Mouse (Mus musculus) splenic B cell, adult 2 months (primary cell): ENCODE measurements around the gene Afap1l2.

Experiments
- DNase-seq: peaks from one replicate; pipeline ENCODE4 v3.0.0-alpha.2; 2011; ENCODE audit warnings: low read depth, low spot score
- H3K27me3 ChIP-seq: 2 replicates; pipeline ENCODE4 v1.6.1; 2012; ENCODE audit warnings: mild to moderate bottlenecking, low read length, moderate library complexity, mixed read lengths; ENCODE audit not compliant: control insufficient read depth, poor library complexity, insufficient read depth, severe bottlenecking
- H3K36me3 ChIP-seq: 2 replicates; pipeline ENCODE4 v1.6.1; 2012; ENCODE audit warnings: mild to moderate bottlenecking, low read length, moderate library complexity, mixed read lengths; ENCODE audit not compliant: control insufficient read depth, poor library complexity, insufficient read depth, severe bottlenecking

The Afap1l2 gene

DNA sequence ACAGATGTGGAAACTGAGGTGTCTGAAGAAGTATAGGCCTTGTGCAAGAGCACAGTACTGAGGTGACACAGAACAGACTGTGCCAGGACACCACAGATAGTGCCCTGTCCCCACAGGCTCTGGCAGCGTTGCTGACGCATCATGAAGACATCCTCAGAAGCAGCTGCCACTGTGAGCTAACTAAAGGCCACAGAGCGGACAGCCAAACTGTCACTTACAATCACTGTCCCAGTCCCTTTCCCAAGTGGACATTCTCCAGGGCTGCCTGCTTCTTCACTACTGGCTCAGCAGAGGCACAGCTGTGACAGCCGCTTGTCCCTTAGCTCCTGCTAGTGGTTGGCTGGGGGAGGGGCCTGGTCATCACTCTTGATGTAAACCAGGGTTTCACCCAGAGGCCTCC is 33.9 kb downstream of the Afap1l2 start:
- H3K27me3 ChIP-seq, result no peaks in the 10 kb centered on the region
- H3K36me3 ChIP-seq, result no peaks in the 10 kb centered on the region
- DNase-seq, result no peak

DNA sequence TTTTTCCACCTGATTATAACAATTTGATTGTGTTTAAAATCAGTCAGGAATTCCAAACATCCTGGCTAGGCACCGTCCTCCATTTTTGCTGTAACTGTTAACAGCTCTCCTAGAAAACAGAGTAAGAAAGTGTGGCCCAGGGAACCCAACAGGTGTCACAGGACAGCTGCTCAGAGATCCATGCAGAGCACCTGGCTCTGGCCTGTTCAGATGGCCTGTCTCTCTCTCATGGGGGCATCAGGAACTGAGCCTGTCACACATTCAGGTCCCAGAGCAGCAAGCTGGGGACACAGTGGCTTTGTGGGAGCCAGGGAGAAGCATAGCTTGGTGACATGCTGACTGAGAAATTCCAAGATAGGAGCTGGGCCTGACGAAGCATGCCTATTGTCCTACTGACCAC is 35.3 kb downstream of the Afap1l2 start:
- H3K27me3 ChIP-seq, result no peaks in the 10 kb centered on the region
- H3K36me3 ChIP-seq, result no peaks in the 10 kb centered on the region
- DNase-seq, result no peak

DNA sequence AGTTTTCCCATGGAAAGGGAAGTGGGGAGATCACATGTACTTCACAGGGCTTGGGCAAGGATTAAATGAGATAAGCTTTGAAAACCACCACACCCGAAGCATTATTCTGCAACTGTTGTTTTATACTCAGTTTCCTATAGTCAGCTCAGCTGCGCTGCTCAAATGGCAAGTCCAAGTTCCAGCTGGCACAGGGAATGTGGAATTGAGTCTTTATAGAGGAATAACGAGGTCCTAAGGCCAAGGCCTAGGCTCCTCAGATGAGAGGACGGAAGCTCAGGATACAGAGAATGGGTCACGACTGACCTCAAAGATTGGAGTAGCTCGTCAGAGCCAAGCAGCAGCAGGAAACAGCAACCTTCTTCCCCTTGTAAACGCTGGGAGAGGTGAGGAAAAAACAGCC is 36.7 kb downstream of the Afap1l2 start:
- DNase-seq, result no peak
- H3K36me3 ChIP-seq, result no peaks in the 10 kb centered on the region
- H3K27me3 ChIP-seq, result no peaks in the 10 kb centered on the region

DNA sequence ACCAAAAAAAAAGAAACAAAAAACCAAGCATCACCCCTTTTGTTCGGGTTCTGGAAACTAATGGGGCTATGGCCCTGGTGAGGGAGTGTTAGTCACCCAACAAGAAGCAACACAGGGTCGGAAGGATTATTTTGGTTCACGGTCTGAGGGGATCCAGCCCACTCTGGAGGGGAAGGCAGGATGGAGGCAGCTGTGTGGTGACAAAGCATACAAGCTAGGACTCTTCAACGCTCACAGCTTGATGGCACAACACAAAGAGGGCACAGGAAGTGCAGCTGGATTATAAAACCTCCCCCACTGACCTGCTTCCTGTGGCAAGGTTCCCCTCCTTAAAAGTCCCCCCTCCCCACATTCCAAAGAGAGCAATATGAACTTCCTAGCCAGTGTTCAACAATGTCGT is 44.2 kb downstream of the Afap1l2 start:
- no peaks in the 10 kb centered on the region for H3K36me3 ChIP-seq
- no peaks in the 10 kb centered on the region for H3K27me3 ChIP-seq
- DNase-seq, result no peak

DNA sequence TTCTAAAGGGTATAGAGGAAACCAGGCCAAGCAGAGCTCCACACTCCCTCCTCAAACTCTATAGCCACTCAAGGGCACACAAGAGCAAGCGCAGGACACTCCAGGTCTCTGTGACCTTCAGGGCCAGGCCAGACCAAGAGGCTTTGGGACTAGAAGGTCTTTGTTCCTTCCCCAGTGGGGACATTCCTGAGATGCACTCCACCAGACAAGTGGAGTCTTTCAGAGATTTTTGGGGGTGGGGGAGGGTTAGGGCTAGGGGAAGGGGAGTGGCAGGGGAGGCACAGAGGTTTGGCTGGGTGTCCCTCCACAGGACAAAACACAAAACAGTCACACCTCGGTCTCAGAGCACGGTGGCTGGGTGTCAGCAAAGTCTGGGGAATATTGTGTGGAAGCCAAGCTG is 48.4 kb downstream of the Afap1l2 start:
- DNase-seq, result no peak
- no peaks in the 10 kb centered on the region for H3K27me3 ChIP-seq

DNA sequence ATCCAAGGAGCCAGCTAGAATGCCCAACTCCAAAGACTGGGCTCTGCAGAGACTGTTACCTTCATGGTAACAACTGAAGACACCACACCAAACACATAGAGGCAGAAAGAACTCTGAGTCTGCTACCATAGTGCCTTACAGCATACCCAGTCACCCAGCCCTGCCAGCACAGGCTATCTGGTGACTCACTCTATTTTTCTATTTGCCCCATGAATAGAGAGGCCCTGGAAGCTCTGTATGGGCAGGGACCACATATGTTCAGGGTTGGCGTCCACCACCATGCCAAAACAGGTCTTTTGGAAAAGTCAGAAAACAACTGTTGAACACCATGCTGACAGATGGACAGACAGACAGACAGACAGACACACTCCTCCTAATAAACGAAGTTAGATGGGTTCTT is 49.0 kb downstream of the Afap1l2 start:
- no peak for DNase-seq
- Histone ChIP-seq H3K36me3 (no peaks in the 10 kb centered on the region), H3K27me3 (no peaks in the 10 kb centered on the region)

More for the DNA sequence above, 48.4 kb downstream of the Afap1l2 start:
- no peaks in the 10 kb centered on the region for H3K36me3 ChIP-seq

DNA sequence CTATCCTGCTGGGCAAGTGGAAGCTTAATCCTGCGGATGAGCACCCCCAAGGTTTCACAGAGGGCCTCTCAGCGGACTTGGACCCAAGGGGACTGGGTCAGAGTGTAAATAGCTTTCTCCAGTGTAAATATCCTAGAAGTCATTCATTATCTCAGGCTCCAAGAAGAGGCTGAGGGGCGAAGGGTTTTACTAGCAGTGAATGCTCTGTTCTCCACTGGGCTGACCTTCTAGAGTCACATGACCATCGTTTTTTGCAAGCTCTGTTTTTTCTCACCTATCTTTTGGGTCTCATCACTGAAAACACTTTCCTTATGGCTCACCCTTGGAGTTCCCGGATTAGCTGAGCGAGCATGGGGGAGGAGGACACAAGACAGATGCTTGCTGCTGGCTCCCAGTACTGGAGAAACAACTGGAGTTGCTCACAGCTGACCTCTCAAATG is 49.4 kb downstream of the Afap1l2 start:
- DNase-seq, result no peak

DNA sequence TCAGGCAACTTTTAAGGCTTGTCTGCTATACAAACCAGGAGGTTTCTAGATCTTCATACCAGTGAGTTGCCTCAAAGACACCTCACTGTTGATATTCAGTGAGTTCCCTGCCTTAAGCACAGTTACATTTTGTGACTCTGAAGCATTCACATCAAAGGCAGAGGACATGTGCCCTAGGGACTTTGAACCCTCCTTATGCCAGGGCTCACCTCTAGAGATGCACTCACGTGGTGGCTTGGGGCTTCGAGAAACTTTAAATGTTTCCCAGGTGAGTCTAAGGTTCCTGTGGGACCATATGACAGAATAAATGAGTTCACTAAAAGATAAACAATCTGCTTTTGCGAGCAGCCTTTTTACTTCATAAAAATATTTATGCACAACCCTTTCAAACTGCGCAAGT is 50.0 kb downstream of the Afap1l2 start:
- H3K36me3 ChIP-seq, result no peaks in the 10 kb centered on the region
- no peaks in the 10 kb centered on the region for H3K27me3 ChIP-seq
- DNase-seq, result no peak

More for the DNA sequence above, 49.4 kb downstream of the Afap1l2 start:
- no peaks in the 10 kb centered on the region for H3K27me3 ChIP-seq
- H3K36me3 ChIP-seq, result no peaks in the 10 kb centered on the region

DNA sequence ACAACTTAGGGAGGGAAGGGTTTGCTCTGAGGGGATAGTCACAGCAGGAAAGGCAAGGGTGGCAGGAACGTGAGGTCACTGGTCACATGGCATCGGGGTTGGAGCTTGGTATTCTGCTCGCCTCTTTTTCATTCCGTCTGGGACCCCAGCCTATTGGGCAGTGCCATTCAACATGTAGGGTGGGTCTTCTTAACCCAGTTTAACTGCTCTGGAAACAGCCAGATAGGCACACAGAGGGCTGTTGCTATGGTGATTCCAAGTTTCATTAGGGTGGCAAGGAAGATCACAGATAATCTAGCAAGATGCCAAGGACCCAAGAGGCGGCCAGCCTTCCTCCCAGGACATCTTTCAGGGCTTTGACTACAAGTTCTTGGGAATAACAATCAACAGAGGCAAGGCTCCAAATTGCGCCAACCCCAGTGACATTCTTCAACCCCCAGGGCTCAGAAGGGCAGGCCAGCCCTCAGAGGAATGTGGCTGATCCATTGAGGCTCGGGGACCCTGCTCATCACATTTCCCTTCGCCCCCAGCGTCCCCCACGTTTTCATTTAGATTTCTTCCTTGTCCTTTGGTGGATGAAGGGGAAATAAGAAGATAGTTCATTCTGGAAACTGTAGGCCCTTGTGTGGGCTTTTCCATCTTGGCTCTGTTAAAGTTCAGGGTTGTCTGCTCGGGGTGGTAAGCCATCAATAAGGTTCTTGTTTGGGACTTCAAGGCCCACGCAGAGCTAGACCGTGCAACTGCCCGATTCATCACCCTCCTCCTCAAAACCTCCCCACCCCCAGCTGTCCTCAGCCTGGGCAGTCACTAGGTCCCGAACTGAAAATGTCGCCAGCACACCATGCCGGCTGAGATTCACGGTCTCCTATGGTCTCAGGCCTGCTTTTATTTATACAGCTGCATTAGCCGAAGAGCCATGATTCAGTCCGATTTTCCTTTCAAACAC is 52.2 kb downstream of the Afap1l2 start:
- H3K36me3 ChIP-seq, result no peaks in the 10 kb centered on the region
- DNase-seq, result no peak
- no peaks in the 10 kb centered on the region for H3K27me3 ChIP-seq

DNA sequence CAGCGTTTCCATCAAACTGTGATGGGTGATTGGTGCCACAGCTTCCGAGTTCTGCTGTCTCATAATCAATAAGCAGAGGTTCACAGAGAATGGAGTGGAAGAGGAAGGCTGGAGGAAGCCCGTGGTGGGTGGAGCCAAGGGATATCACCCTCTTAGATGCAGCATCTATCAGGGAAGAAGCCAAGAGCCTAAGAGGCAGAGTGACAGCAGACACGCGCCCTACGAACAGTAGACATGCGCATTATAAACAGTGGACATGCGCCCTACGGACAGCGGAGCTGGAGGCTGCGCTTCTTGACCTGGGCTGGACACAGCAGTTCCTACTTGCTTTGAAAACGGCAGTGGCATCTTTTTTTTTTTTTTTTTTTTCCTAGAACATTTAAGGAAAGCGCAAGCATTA is 53.2 kb downstream of the Afap1l2 start:
- no peak for DNase-seq
- Histone ChIP-seq H3K27me3 (no peaks in the 10 kb centered on the region), H3K36me3 (no peaks in the 10 kb centered on the region)

DNA sequence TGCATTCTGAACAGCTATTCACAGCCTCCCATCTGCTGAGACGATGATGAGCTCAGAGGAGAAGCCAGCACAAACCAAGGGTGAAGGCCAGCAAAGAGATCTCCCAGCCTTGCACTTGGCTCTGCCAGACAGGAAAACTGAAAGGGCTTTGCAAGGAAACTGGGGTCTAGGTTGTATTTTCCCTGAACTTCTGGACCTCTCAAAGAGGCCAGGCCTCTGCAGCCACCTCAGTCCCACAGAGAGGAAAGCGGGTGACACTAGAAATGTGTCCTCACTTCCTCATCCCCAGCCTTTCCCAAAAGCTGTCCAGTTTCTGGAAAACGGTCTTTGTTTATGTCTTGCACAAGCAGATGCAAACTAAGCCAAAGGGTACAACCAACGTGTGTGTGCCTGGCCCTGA is 54.2 kb downstream of the Afap1l2 start:
- no peak for DNase-seq
- no peaks in the 10 kb centered on the region for H3K27me3 ChIP-seq
- H3K36me3 ChIP-seq, result no peaks in the 10 kb centered on the region

DNA sequence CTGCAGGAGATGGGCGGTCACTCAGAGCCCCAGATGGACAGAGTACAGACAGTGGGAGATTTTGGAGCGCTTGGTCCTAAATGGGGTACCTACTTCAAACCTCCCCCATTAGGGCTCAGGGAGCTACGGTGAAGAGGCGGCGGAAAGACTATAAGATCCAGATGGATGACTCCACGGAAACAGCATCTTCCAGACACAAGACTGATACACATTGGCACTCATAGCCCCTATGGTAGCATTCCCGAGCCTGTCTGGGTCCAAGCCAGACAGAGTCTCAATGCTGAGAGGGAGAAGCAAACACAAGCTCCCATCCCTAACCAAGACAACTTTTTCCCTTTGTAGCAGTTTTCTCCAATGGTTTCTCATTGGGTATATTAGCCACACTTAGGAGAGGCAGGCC is 57.2 kb downstream of the Afap1l2 start:
- Histone ChIP-seq H3K36me3 (no peaks in the 10 kb centered on the region), H3K27me3 (no peaks in the 10 kb centered on the region)
- DNase-seq, result no peak

DNA sequence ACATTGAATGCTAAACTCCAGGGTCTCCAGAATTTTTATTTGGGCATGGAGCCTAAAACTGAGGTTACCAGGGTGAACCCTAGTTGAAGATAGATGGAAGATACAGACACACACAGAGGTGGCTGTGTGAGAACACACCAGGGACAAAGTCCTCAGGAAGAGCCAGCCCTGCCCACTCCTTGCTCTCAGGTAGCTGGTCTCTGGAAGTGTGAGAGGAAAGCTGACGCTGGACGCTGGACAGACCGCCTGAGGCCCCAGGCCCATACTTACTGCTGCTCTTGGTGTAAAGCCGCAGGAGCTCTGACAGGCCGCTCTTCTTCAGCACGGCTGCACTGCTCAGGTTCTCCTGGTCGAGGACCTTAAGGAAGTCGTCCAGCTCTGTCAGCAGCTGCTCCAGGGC is 58.2 kb downstream of the Afap1l2 start:
- no peaks in the 10 kb centered on the region for H3K36me3 ChIP-seq
- no peaks in the 10 kb centered on the region for H3K27me3 ChIP-seq
- no peak for DNase-seq

DNA sequence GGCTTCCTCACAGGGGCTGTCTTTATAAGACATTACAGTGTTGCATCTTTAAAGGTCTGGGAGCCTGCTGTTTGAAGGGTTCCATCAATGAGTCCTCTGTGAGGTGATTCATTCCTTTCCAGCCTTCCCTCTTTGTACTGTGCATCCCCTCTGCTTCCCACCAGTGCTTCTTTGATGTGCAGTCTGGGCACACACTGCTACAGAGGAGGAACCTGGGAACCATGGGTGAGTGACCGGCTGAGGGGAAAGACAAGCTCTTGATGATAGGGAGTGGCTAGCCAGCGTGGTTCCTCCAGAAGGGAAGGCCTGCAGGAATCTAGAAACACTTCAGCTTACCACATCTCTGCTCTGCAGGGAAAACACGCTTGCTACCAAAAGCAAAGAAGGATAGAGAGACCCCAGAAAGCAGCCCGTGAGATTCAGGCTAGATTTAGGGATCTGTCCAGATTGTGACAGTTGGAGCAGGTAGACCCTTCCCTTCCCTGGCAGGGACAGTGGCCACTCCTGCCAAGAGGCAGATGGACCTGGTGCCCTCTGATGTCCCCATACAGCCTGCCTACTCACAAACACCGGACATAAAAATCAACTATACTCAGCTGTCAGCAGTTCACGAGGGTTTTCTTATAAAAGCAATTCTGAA is 59.9 kb downstream of the Afap1l2 start:
- Histone ChIP-seq H3K36me3 (no peaks in the 10 kb centered on the region), H3K27me3 (no peaks in the 10 kb centered on the region)
- DNase-seq, result no peak

DNA sequence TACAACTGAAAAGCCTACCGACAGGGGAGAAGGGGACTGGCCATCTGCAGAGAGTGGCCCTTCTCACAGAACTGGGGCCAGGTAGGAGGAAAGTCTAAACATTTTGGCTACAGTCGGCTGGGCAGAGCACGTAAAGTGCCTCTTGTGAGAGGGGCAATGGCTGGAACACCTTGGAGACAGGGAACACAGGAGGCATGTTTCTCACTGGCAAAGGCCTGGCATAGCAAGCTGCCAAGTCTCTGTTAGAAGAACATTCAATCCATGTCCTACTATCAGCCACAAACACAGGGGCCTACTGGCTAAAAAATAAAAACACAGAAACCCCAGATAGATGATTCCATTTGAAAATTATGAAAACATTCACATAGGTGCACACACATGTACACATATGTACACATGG is 61.3 kb downstream of the Afap1l2 start:
- DNase-seq, result no peak
- Histone ChIP-seq H3K27me3 (no peaks in the 10 kb centered on the region), H3K36me3 (no peaks in the 10 kb centered on the region)
